ENCODE assay signal across 8 mouse cellular contexts in genomic region chr12:85192461-85193108, GRCm38 (mm10). TPM values are rescaled to one million over a fixed set of nuclear protein-coding genes. Genes with fewer than 3 reads are reported as not detected.
DNase-seq lines count a peak whose midpoint lies in the region; ATAC-seq and TF ChIP-seq lines count a peak whose summit lies in the region.

No protein-coding gene starts in this region.

- no peak overlapping the region for H3K4me3 ChIP-seq in forebrain, embryonic 10.5 days
- H3K4me3 ChIP-seq in forebrain, embryonic 13.5 days: no peak overlapping the region
- no peak overlapping the region for H3K4me3 ChIP-seq in embryonic fibroblast, embryonic 13.5 days (ENCODE audit: insufficient read depth, low read length)
- H3K4me3 ChIP-seq in intestine, embryonic 14.5 days (ENCODE audit: low read depth, low read length): no peak overlapping the region
- H3K4me3 ChIP-seq in macrophage (ENCODE audit: inconsistent target): no peak overlapping the region

- TF ChIP-seq POLR2A in embryonic fibroblast, embryonic 13.5 days (IDR thresholded peaks at IDR 0.05; ENCODE audit: low read depth, low read length): no peak

- H3K4me1 ChIP-seq in forebrain, embryonic 10.5 days: peaks cover 20% of the 10 kb centered on the region
- peaks cover 29% of the 10 kb centered on the region for H3K4me1 ChIP-seq in forebrain, embryonic 13.5 days
- peaks cover 11% of the 10 kb centered on the region for H3K4me1 ChIP-seq in embryonic fibroblast, embryonic 13.5 days (ENCODE audit: control insufficient read depth, insufficient read depth, low read length)
- H3K4me1 ChIP-seq in intestine, embryonic 14.5 days (replicated peaks; ENCODE audit: control insufficient read depth, insufficient read depth, low read length): peaks cover 39% of the 10 kb centered on the region

- H3K27me3 ChIP-seq in forebrain, embryonic 10.5 days (ENCODE audit: poor library complexity, severe bottlenecking): peaks cover 54% of the 10 kb centered on the region
- H3K27me3 ChIP-seq in forebrain, embryonic 13.5 days: no peaks in the 10 kb centered on the region
- H3K27me3 ChIP-seq in intestine, embryonic 14.5 days (replicated peaks; ENCODE audit: control insufficient read depth, insufficient read depth, low read length): no peaks in the 10 kb centered on the region

- DNase-seq in forebrain, embryonic 10.5 days (ENCODE audit: extremely low spot score, low spot score): no peak
- DNase-seq in 416B (ENCODE audit: low read depth): peak; percentile 87
- no peak for DNase-seq in intestine, embryonic 14.5 days (ENCODE audit: low spot score)
- DNase-seq in frontal cortex, postnatal 25 days (ENCODE audit: low spot score in 2 of 2): no peak
- no peak for DNase-seq in embryo, embryonic 10.5 days (ENCODE audit: low spot score)

- no peak overlapping the region for H3K9ac ChIP-seq in forebrain, embryonic 13.5 days
- H3K9ac ChIP-seq in intestine, embryonic 14.5 days (ENCODE audit: low read length): no peak overlapping the region

- H3K79me2 ChIP-seq in macrophage (ENCODE audit: inconsistent target): no peaks in the 10 kb centered on the region

- no peaks in the 10 kb centered on the region for H3K36me3 ChIP-seq in forebrain, embryonic 10.5 days (replicated peaks)
- H3K36me3 ChIP-seq in forebrain, embryonic 13.5 days (ENCODE audit: poor library complexity, severe bottlenecking): no peaks in the 10 kb centered on the region
- no peaks in the 10 kb centered on the region for H3K36me3 ChIP-seq in intestine, embryonic 14.5 days (ENCODE audit: control insufficient read depth, insufficient read depth, low read length)
- H3K36me3 ChIP-seq in macrophage (ENCODE audit: inconsistent target): no peaks in the 10 kb centered on the region

- 34% methylated on average over 19 of the region's 19 CpGs for WGBS in forebrain, embryonic 10.5 days
- WGBS in forebrain, embryonic 13.5 days: 30% methylated on average over 19 of the region's 19 CpGs
- 28% methylated on average over 19 of the region's 19 CpGs for WGBS in intestine, embryonic 14.5 days
- 12% methylated on average over 19 of the region's 19 CpGs for WGBS in macrophage (ENCODE audit: missing documents)

- H3K9me3 ChIP-seq in forebrain, embryonic 10.5 days: no peaks in the 10 kb centered on the region
- H3K9me3 ChIP-seq in forebrain, embryonic 13.5 days (replicated peaks): no peaks in the 10 kb centered on the region
- H3K9me3 ChIP-seq in intestine, embryonic 14.5 days (ENCODE audit: control insufficient read depth, low read length): no peaks in the 10 kb centered on the region

- no peak for TF ChIP-seq CTCF in embryonic fibroblast, embryonic 13.5 days (IDR thresholded peaks at IDR 0.05; ENCODE audit: borderline replicate concordance, insufficient read depth, low read length)

- peak overlapping the region; percentile 45; the same call in 1 of the 2 replicates for H3K27ac ChIP-seq in forebrain, embryonic 10.5 days
- H3K27ac ChIP-seq in forebrain, embryonic 13.5 days: no peak overlapping the region
- peak overlapping the region; percentile 3; the same call in 1 of the 2 replicates for H3K27ac ChIP-seq in embryonic fibroblast, embryonic 13.5 days (ENCODE audit: insufficient read depth, low read length)
- no peak overlapping the region for H3K27ac ChIP-seq in intestine, embryonic 14.5 days (ENCODE audit: low read depth)
- peak overlapping the region; percentile 25 for H3K27ac ChIP-seq in macrophage

- no peak for ATAC-seq in forebrain, embryonic 13.5 days
- ATAC-seq in intestine, embryonic 14.5 days (replicated peaks; ENCODE audit: low FRiP score, low TSS enrichment, low read depth): no peak; the same call in 1 of the 2 replicates

- no peak overlapping the region for H3K4me2 ChIP-seq in forebrain, embryonic 13.5 days
- 0 out of 2 replicates have a peak overlapping the region, but pooled peaks have one; percentile 23 for H3K4me2 ChIP-seq in intestine, embryonic 14.5 days (ENCODE audit: low read length)

RNA-seq across cellular contexts. Expression of gene Pgf, which starts 15.0 kb away (rescaled TPM):
- polyA plus RNA-seq in forebrain, embryonic 10.5 days (2016; fragmentation: Nextera tagmentation; extraction: Ambion mirVana): 2.5 and 3.1 TPM in 2 replicates
- 7.0 and 8.3 TPM in 2 replicates for polyA plus RNA-seq in forebrain, embryonic 13.5 days (2015; fragmentation: Nextera tagmentation; extraction: Ambion mirVana)
- 3.7 and 6.6 TPM in 2 replicates for polyA plus RNA-seq in embryonic fibroblast, embryonic 13.5 days (2011; ENCODE audit: insufficient read length, low read depth, missing spikeins)
- polyA plus RNA-seq in intestine, embryonic 14.5 days (2014; fragmentation: Nextera tagmentation; extraction: Ambion mirVana): 19.2 and 20.4 TPM in 2 replicates
- total RNA-seq in macrophage (2018; cell fraction: chromatin; rRNA removed): 1 to 10 TPM in 6 of 26 experiments, under 1 TPM in 4, not detected in 16; 0.41 to 8.3 (median 1.6) TPM
- 1 to 10 TPM in 6 of 26 experiments, under 1 TPM in 19, not detected in 1; 0.09 to 3.6 (median 0.27) TPM for total RNA-seq in macrophage (2018; cell fraction: cytosol; rRNA removed)
- 1 to 10 TPM in 8 of 26 experiments, under 1 TPM in 9, not detected in 9; 0.31 to 6.0 (median 0.93) TPM for total RNA-seq in macrophage (2018; cell fraction: nucleus; rRNA removed)
- polyA plus RNA-seq in macrophage (2018): 0.11 to 0.37 TPM (median 0.35 TPM) in 3 replicates

RNA-seq across cellular contexts. Expression of gene Eif2b2, which starts 26.7 kb away (rescaled TPM):
- 123 and 129 TPM in 2 replicates for polyA plus RNA-seq in forebrain, embryonic 10.5 days (2016; fragmentation: Nextera tagmentation; extraction: Ambion mirVana)
- 93.1 and 100 TPM in 2 replicates for polyA plus RNA-seq in forebrain, embryonic 13.5 days (2015; fragmentation: Nextera tagmentation; extraction: Ambion mirVana)
- 51.1 and 54.8 TPM in 2 replicates for polyA plus RNA-seq in embryonic fibroblast, embryonic 13.5 days (2011; ENCODE audit: insufficient read length, low read depth, missing spikeins)
- 83.5 and 86.2 TPM in 2 replicates for polyA plus RNA-seq in intestine, embryonic 14.5 days (2014; fragmentation: Nextera tagmentation; extraction: Ambion mirVana)
- 10 to 100 TPM; 20.5 to 71.9 (median 37.4) TPM for total RNA-seq in macrophage (2018; cell fraction: chromatin; rRNA removed)
- total RNA-seq in macrophage (2018; cell fraction: cytosol; rRNA removed): 10 to 100 TPM; 40.1 to 75.8 (median 57.1) TPM
- total RNA-seq in macrophage (2018; cell fraction: nucleus; rRNA removed): 10 to 100 TPM; 15.0 to 62.4 (median 41.1) TPM
- polyA plus RNA-seq in macrophage (2018): 52.7 to 95.7 TPM (median 56.1 TPM) in 3 replicates

RNA-seq across cellular contexts. Expression of gene Rps6kl1, which starts 41.5 kb away (rescaled TPM):
- polyA plus RNA-seq in forebrain, embryonic 10.5 days (2016; fragmentation: Nextera tagmentation; extraction: Ambion mirVana): 0.89 and 1.0 TPM in 2 replicates
- polyA plus RNA-seq in forebrain, embryonic 13.5 days (2015; fragmentation: Nextera tagmentation; extraction: Ambion mirVana): 8.6 and 12.2 TPM in 2 replicates
- polyA plus RNA-seq in embryonic fibroblast, embryonic 13.5 days (2011; ENCODE audit: insufficient read length, low read depth, missing spikeins): not detected in 2 replicates
- polyA plus RNA-seq in intestine, embryonic 14.5 days (2014; fragmentation: Nextera tagmentation; extraction: Ambion mirVana): 2.9 TPM in 2 replicates
- not detected for total RNA-seq in macrophage (2018; cell fraction: chromatin; rRNA removed)
- under 1 TPM in 1 of 26 experiments, not detected in 25; 0.06 TPM for total RNA-seq in macrophage (2018; cell fraction: cytosol; rRNA removed)
- total RNA-seq in macrophage (2018; cell fraction: nucleus; rRNA removed): not detected
- polyA plus RNA-seq in macrophage (2018): not detected in 3 replicates

Comparison
In these comparisons a context has a peak if more than half of its experiments do, and no peak if none do; other contexts are left out.
1. H3K27ac ChIP-seq: peak in forebrain, embryonic 10.5 days (single experiment), embryonic fibroblast, embryonic 13.5 days (single experiment) and macrophage (single experiment); none in forebrain, embryonic 13.5 days (single experiment) and intestine, embryonic 14.5 days (single experiment).